Mouse (Mus musculus): ENCODE data around the gene Mpnd. TPM values are rescaled to one million over a fixed set of nuclear protein-coding genes. Genes with fewer than 3 reads are reported as not detected.

Gene Mpnd
- 10 to 100 TPM; 42.0 to 43.1 TPM for total RNA-seq (2023)

DNA sequence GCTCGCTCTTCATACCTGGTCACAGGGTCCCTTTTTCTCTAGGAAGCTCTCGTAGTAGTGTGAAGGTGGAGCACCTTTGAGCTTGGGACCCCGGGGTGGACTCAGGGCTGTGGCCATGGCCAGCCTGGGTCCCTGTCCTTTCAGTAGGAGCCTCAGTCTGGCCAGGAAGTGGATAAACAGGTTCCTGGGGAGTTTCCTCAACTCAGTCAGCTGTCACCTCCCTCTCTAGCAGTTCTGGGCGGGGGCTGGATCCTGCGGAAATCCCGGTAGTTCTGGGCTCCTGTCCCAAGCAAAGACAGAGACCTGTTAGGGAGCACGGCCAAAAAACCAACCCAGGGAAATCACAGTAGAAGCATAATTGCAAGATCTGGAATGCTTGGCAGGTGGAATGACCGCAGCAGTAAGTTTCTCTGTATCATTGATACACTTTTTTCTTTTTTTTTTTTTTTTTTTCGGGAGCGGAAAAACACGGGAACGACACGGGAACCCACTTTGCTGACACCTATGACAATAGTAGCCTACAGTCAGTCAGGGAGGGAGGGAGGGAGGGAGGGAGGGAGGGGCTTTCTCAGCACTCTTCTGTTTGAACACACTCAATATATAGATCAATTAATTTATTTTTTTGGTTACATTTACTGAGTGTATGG, at the start of gene Mpnd, which contains the start of gene Stap2:
Gene Mpnd (plus strand): TSS at position 297 of the 647 bp plus-strand sequence.
Gene Stap2 (minus strand): TSS at position 170 of the 647 bp plus-strand sequence.

DNA sequence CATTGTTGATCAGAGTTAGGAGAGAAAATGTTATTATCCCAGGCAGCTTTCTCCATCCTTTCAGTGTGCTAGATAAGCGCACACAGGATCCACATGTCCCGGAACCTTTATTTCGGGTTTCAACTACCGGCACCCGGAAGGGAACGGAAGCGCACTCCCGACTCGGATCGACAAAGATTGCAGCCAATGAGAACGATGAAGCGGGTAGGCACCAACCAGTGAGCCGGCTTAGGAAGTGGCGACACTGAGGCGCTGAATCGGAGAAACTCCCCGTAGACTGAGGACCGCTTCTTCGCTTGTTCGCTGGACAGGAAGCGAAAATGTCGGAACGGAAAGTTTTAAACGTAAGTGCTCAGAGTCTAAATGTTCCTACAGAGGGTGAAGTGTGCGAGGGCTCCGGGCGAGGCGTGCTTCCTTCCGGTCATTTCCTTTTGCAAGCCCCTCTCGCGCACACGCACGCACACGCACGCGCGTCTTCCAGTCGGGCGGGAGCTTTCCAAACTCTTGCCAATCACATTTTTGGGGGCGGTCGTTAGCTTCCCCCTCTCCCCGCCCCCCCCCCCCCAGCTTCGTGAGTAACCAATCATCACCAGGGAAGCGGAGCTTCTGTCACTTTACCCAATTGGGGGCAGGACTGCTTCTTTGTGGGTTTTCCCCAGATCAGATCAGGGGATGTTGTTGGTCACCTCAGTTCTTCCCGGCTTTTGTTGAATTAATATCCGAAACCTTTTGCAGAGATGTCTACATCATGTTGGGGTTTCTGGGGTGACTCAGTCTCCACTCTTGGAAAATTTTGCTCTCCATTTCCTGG, 46.4 kb upstream of the Mpnd start, which contains the start of gene Yju2:
Gene Yju2 (plus strand): TSS at position 182 of the 811 bp plus-strand sequence.

GRCm38 (mm10) chr17:55969966-55970891, 35.3 kb upstream of the Mpnd start, which contains the start of gene Shd:
Gene Shd (plus strand): TSS chr17:55970467.

DNA sequence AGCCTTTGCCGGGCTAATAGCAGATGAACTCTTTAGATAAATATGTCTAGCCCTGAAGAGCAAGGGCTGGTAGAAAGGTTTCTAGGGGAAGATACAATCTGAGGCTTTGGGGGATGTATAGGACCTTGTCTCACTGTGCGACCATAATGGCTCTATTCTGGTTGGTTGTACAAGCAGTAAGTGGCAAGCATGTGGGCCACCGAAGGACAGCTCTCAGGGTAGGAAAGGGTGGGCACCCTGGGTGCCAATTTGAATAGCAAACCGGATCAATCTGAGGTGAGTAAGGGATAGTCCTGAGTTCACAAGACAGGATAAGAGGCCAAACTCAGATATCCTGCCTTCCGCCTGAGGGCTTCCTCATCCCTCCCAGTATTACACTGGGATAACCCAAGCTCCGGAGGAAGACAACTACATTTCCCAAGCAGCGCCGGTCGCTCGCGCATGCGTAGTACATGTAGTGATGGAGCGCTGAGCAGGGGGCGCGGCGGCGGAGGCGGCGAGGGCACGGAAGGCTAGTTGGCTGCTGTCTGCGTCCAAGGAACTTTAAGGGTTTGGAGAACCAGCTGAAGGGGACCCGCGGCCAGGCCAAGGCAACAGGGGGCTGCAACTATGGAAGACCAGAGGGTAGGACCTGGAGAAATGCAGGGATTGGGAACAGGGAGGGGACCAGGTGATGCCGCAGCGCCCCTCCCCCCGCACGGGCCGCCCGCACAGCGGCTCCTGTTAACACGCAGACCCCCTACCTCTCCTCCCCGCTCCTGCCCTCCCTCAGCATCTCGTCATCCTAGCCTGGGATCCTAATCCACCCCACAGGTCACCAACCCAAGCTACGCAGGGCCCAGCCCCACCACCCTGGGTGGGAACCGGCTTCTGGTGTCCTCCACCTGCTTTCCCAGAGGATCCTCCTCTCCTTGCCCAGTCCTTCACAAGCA, 19.2 kb upstream of the Mpnd start, which contains the start of gene Fsd1:
Gene Fsd1 (plus strand): TSS at position 480 of the 932 bp plus-strand sequence.

DNA sequence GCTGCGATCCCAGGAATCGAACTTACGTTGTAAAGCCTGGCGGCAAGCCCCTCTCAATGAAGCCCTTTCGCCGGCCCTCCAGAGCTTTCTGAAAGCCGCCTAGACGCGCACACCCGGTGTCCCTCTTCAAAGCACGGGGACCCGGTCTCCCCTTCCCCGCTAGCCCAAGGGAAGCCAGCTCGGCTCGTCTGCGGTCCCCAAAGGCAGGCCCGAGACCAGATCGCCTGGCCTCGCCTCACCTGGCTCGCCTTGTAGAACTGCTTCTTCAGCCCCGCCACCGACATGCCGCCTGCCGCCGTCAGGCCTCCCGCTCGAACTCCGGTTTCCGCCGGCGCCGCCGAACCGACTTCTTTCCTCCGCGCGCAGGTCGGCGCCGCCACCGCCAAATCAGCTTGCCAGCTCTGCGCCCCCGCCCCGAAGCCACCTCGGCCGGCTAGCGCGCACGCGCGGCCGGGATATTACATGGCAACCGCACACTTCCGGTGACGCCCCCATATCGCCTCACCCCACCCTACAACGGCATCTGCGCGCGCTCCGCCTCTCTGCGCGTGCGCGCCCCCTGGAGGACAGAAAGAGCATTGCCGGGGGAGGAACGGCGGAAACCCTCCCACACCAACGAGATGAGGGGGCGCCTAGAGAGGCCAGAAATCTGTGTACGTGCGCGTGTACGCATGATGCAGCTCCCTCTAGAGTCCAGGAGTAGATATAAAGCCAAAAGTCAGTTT, 30.8 kb downstream of the Mpnd start, which contains the start of gene Sh3gl1:
Gene Sh3gl1 (minus strand): TSS at position 460 of the 725 bp plus-strand sequence.

GRCm38 (mm10) chr17:56040030-56040856, 34.7 kb downstream of the Mpnd start, which contains the start of gene Chaf1a:
Gene Chaf1a (plus strand): TSS chr17:56040439.

Other genes with a start within 250 kb of the Mpnd start
- gene Zfp119a, start 126.8 kb upstream of the Mpnd start, total RNA-seq (2023), result 1 to 10 TPM; 3.9 to 5.7 TPM
- gene Zfp959, start 113.6 kb upstream of the Mpnd start, total RNA-seq (2023), result 10 to 100 TPM in 1 of 2 experiments, 1 to 10 TPM in 1; 5.7 to 10.1 TPM
- 1 to 10 TPM; 3.8 to 4.3 TPM for gene Zfp119b, start 56.2 kb upstream of the Mpnd start, total RNA-seq (2023)
- 100 to 1,000 TPM; 104 to 106 TPM for gene Ebi3, start 53.1 kb upstream of the Mpnd start, total RNA-seq (2023)
- 10 to 100 TPM; 23.3 to 30.4 TPM for gene Yju2, start 46.6 kb upstream of the Mpnd start, total RNA-seq (2023)
- gene Shd, start 35.2 kb upstream of the Mpnd start, total RNA-seq (2023), result 1 to 10 TPM in 1 of 2 experiments, under 1 TPM in 1; 0.88 to 1.3 TPM
- not detected for gene Fsd1, start 19.2 kb upstream of the Mpnd start, total RNA-seq (2023)
- 1 to 10 TPM in 1 of 2 experiments, under 1 TPM in 1; 0.76 to 1.3 TPM for gene Stap2, start 127 bp upstream of the Mpnd start, total RNA-seq (2023)
- 10 to 100 TPM; 50.9 to 57.1 TPM for gene Sh3gl1, start 30.9 kb downstream of the Mpnd start, total RNA-seq (2023)
- gene Chaf1a, start 34.7 kb downstream of the Mpnd start, total RNA-seq (2023), result 1 to 10 TPM; 1.6 to 2.1 TPM
- 10 to 100 TPM; 41.1 to 44.6 TPM for gene Ubxn6, start 69.3 kb downstream of the Mpnd start, total RNA-seq (2023)
- gene Hdgfl2, start 73.9 kb downstream of the Mpnd start, total RNA-seq (2023), result 10 to 100 TPM; 48.3 to 48.7 TPM
- not detected for gene Plin4, start 104.1 kb downstream of the Mpnd start, total RNA-seq (2023)
- gene Plin5, start 111.9 kb downstream of the Mpnd start, total RNA-seq (2023), result not detected
- 1 to 10 TPM in 1 of 2 experiments, not detected in 1; 3.7 TPM for gene Lrg1, start 116.3 kb downstream of the Mpnd start, total RNA-seq (2023)
- gene Sema6b, start 134.6 kb downstream of the Mpnd start, total RNA-seq (2023), result 1 to 10 TPM; 2.7 to 3.7 TPM
- gene Tnfaip8l1, start 156.8 kb downstream of the Mpnd start, total RNA-seq (2023), result under 1 TPM; 0.33 to 0.39 TPM
- gene Mydgf, start 178.2 kb downstream of the Mpnd start, total RNA-seq (2023), result 10 to 100 TPM; 43.5 to 54.0 TPM
- 10 to 100 TPM; 38.8 to 43.3 TPM for gene Dpp9, start 213.2 kb downstream of the Mpnd start, total RNA-seq (2023)